Mouse (Mus musculus) embryonic facial prominence, embryonic 14.5 days (tissue): ENCODE measurements around the gene Trdmt1. TPM values are rescaled to one million over a fixed set of nuclear protein-coding genes. Genes with fewer than 3 reads are reported as not detected.

ENCODE experiments used
- ATAC-seq: fragments of 200-750 bp; cut with Nextera tagmentation; 2 replicates; pipeline ENCODE4 v1.8.0; 2017; ENCODE audit warnings: low read depth, moderate number of reproducible peaks, moderate TSS enrichment
- DNase-seq: peaks from one replicate; pipeline ENCODE4 v3.0.0-alpha.2; 2015; ENCODE audit warnings: low spot score
- H3K27ac ChIP-seq: fragments of 300-500 bp; sonication (generic); replicated peaks from 2 replicates; pipeline ENCODE4 v1.5.1; 2014; ENCODE audit warnings: low read depth, mild to moderate bottlenecking, low read length, moderate library complexity
- H3K27me3 ChIP-seq: fragments of 300-500 bp; sonication (generic); replicated peaks from 2 replicates; pipeline ENCODE4 v1.6.1; 2014; ENCODE audit warnings: low read length; ENCODE audit not compliant: control insufficient read depth, insufficient read depth
- H3K36me3 ChIP-seq: fragments of 300-500 bp; sonication (generic); 2 replicates; pipeline ENCODE4 v1.6.1; 2014; ENCODE audit warnings: low read length, mixed read lengths; ENCODE audit not compliant: control insufficient read depth, insufficient read depth
- H3K4me1 ChIP-seq: fragments of 300-500 bp; sonication (generic); 2 replicates; pipeline ENCODE4 v1.6.1; 2014; ENCODE audit warnings: antibody characterized with exemption, low read length; ENCODE audit not compliant: control insufficient read depth, insufficient read depth
- H3K4me2 ChIP-seq: fragments of 300-500 bp; sonication (generic); 2 replicates; pipeline ENCODE4 v1.6.1; 2014; ENCODE audit warnings: low read depth, mild to moderate bottlenecking, low read length, moderate library complexity, mixed read lengths
- H3K4me3 ChIP-seq: fragments of 300-500 bp; sonication (generic); 2 replicates; pipeline ENCODE4 v1.5.1; 2014; ENCODE audit warnings: low read depth, mild to moderate bottlenecking, low read length
- H3K9ac ChIP-seq: fragments of 300-500 bp; sonication (generic); 2 replicates; pipeline ENCODE4 v1.6.1; 2014; ENCODE audit warnings: low read depth, mild to moderate bottlenecking, low read length, moderate library complexity, mixed read lengths
- H3K9me3 ChIP-seq: fragments of 300-500 bp; sonication (generic); 2 replicates; pipeline ENCODE4 v1.6.1; 2016; ENCODE audit warnings: low read length; ENCODE audit not compliant: control insufficient read depth
- WGBS: fragments of 180-500 bp; shearing (Covaris S2); extraction: QIAGEN DNeasy Blood & Tissue Kit; methylation state at CpG from one replicate; pipeline ENCODE4 v1.1.7; 2014; 5-methylcytosine and 5-hydroxymethylcytosine counted together
- polyA plus RNA-seq: library from polyadenylated mRNA; unstranded; fragments of >200 nt; fragmentation: Nextera tagmentation; extraction: Ambion mirVana; gene quantifications from 2 replicates; pipeline ENCODE4 v1.2.1, GENCODE M21; 2014

Trdmt1 gene
- polyA plus RNA-seq, 1 experiment from 2014 or later: 11.5 TPM

DNA sequence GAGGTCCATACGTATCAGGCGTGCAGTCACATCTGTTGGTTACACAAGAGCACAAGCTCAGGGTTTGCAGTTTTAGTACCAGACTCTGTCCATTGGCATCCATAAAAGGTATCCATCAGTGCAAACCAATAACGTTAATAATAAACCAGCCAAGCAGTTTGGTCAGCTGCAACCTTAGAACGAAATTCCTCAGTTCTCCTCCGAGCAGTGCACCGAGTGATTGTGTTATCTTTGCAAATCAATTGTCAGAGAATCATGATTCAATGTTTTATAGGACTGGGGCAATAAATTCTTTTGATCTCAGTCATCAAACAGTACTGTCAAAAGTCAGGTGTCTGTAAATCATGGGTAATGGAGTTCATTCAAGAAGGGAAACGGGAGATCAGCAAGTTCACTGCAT is 65.3 kb downstream of the Trdmt1 start:
- no peak overlapping the region for H3K4me3 ChIP-seq
- H3K4me1 ChIP-seq: 0 out of 2 replicates have a peak, but pooled peaks cover 2% of the 10 kb centered on the region
- ATAC-seq (no peak), DNase-seq (no peak)
- H3K9ac ChIP-seq: no peak overlapping the region
- no peaks in the 10 kb centered on the region for H3K27me3 ChIP-seq
- H3K27ac ChIP-seq: no peak overlapping the region
- WGBS: 83% methylated on average over 7 of the region's 7 CpGs
- H3K36me3 ChIP-seq: no peaks in the 10 kb centered on the region
- H3K9me3 ChIP-seq: no peaks in the 10 kb centered on the region
- H3K4me2 ChIP-seq: no peak overlapping the region

DNA sequence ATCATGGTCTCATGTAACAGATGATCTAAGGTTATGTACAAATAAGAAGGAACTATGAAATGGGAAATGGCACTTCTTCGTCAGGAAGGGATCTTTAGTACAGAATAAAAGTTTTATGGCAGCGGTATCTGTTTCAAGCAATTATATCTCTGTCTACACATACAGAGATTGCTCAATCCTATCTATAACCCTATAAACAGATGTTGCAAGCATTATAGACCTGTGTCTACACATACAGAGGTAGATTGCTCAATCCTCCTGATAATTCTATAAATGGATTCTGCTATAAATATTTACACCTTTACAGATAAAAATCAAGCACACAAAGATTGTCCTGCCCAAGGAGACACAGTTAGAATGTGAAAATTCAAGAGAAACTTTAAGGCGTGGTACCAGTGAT is 74.4 kb downstream of the Trdmt1 start:
- Histone ChIP-seq H3K27me3 (no peaks in the 10 kb centered on the region), H3K4me2 (no peak overlapping the region), H3K9me3 (no peaks in the 10 kb centered on the region), H3K27ac (no peak overlapping the region), H3K9ac (no peak overlapping the region), H3K36me3 (no peaks in the 10 kb centered on the region), H3K4me3 (no peak overlapping the region), H3K4me1 (no peaks in the 10 kb centered on the region)
- 81% methylated on average over 3 of the region's 3 CpGs for WGBS
- no peak for ATAC-seq
- no peak for DNase-seq

DNA sequence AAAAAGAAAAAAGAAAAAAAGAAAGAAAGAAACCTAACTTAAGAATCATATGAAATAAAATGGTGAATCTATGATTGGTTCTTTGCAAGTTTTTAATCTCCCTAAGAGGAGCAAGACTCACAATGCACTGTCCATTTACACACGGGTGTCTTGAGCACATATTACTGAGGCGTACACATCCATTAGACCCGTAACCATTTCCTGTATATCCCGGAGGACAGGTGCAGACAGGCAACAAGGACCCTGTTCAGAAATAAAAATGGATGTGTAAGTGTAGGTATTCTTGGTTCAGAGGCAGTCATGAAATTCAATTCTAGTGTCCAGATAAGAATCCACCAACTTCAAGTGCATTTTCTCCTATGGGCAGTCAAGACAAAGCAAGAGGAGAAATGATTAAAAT is 74.8 kb downstream of the Trdmt1 start:
- Histone ChIP-seq H3K4me3 (no peak overlapping the region), H3K4me1 (no peaks in the 10 kb centered on the region), H3K27ac (no peak overlapping the region), H3K9me3 (no peaks in the 10 kb centered on the region), H3K36me3 (no peaks in the 10 kb centered on the region), H3K27me3 (no peaks in the 10 kb centered on the region), H3K9ac (no peak overlapping the region), H3K4me2 (no peak overlapping the region)
- DNase-seq (no peak), ATAC-seq (no peak)
- 80% methylated on average over 4 of the region's 4 CpGs for WGBS

DNA sequence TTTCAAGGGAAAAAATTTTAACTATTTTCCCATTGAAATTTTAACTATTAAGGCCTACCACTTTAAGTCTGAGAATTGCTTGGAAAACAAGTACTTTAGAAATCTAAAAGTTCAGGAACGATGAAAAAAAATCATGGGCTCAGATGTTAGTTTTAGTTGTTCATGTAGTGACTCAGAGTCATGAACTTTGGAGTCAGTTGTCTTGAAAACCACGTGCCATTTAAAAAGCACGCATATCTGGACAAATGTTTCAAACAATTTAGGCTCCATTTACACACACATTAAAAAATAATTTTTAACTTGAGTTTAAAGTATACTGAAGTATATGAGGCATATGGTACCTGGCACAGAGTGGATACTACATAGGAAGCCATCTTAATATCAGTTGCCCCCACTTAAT is 77.8 kb downstream of the Trdmt1 start:
- H3K4me3 ChIP-seq: no peak overlapping the region
- H3K9ac ChIP-seq: no peak overlapping the region
- ATAC-seq: no peak
- H3K36me3 ChIP-seq: no peaks in the 10 kb centered on the region
- 87% methylated on average over 3 of the region's 3 CpGs for WGBS
- no peak for DNase-seq
- no peaks in the 10 kb centered on the region for H3K27me3 ChIP-seq
- no peak overlapping the region for H3K27ac ChIP-seq
- no peaks in the 10 kb centered on the region for H3K9me3 ChIP-seq
- H3K4me2 ChIP-seq: no peak overlapping the region
- no peaks in the 10 kb centered on the region for H3K4me1 ChIP-seq

Other genes starting within 250 kb of the Trdmt1 start
- 0.38 and 0.56 TPM in 2 replicates for gene Cubn, start 52.9 kb downstream of the Trdmt1 start, polyA plus RNA-seq
- 1,242 and 1,248 TPM in 2 replicates for gene Vim, start 29.3 kb upstream of the Trdmt1 start, polyA plus RNA-seq
- gene St8sia6, start 249.4 kb upstream of the Trdmt1 start, polyA plus RNA-seq: 1.8 and 2.7 TPM in 2 replicates